ENCODE assay signal across 28 mouse cellular contexts in the genomic region with DNA sequence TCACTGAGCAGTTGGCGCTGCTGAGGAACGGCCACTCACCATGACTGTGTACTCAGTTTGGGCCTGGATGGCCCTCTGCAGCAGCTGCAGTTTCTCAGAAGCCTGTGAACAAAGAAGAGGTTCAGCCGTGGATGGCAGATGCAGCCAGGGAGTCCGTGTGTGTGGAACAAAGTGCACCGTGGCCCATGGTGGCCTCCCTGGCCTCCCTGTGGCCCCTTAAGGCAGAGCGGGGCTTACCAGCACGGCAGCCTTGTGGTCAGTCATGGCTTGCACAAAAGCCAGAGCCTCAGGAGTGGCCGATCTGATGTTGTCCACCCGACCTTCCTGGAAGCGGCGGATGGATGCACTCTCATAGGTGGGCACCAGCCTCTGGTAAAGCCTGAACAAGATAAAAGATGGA. TPM values are rescaled to one million over a fixed set of nuclear protein-coding genes. Genes with fewer than 3 reads are reported as not detected.
DNase-seq lines count a peak whose midpoint lies in the region; ATAC-seq lines count a peak whose summit lies in the region.
"Had no signal": no experiment of that assay in that cellular context is flagged by ENCODE, and none has a peak within 500 bp of the region (broad histone marks: within the 10 kb centered on the region; RNA-seq: fewer than 3 reads in every experiment).

No protein-coding gene starts in this region.

- no peak overlapping the region for H3K27ac ChIP-seq in kidney, embryonic 14.5 days (ENCODE audit: low read depth, low read length)
- H3K27ac ChIP-seq: embryonic facial prominence, embryonic 12.5 days; embryonic facial prominence, embryonic 15.5 days; gastrocnemius, adult 2 months; heart, embryonic 15.5 days; hindbrain, embryonic 14.5 days had no signal

- 0 out of 2 replicates have a peak overlapping the region, but pooled peaks have one; percentile 1 for H3K4me2 ChIP-seq in kidney, embryonic 14.5 days (replicated peaks; ENCODE audit: low read depth, low read length)
- H3K4me2 ChIP-seq: embryonic facial prominence, embryonic 12.5 days; embryonic facial prominence, embryonic 15.5 days; heart, embryonic 12.5 days; heart, embryonic 15.5 days; hindbrain, embryonic 14.5 days had no signal

- H3K9ac ChIP-seq in kidney, embryonic 14.5 days (ENCODE audit: low read depth, low read length), result no peak overlapping the region
- H3K9ac ChIP-seq: embryonic facial prominence, embryonic 12.5 days; embryonic facial prominence, embryonic 15.5 days; forebrain, postnatal 0 days; heart, embryonic 12.5 days; heart, embryonic 15.5 days; hindbrain, embryonic 14.5 days had no signal

- WGBS in kidney, embryonic 14.5 days, result 49% methylated on average over 11 of the region's 11 CpGs

- no peaks in the 10 kb centered on the region; the same call in 1 of the 2 replicates for H3K9me3 ChIP-seq in kidney, embryonic 14.5 days (ENCODE audit: control insufficient read depth, low read length)
- H3K9me3 ChIP-seq: embryonic facial prominence, embryonic 12.5 days; embryonic facial prominence, embryonic 15.5 days; heart, embryonic 15.5 days had no signal

- H3K4me1 ChIP-seq in kidney, embryonic 14.5 days (ENCODE audit: control insufficient read depth, insufficient read depth, low read length), result no peaks in the 10 kb centered on the region
- H3K4me1 ChIP-seq: embryonic facial prominence, embryonic 12.5 days; embryonic facial prominence, embryonic 15.5 days; heart, embryonic 12.5 days; heart, embryonic 15.5 days had no signal

- no peak for DNase-seq in kidney, adult 9 months
- peak; percentile 14 to 23 for DNase-seq in kidney, postnatal 4 days
- DNase-seq in kidney, adult 8-10 months, result no peak
- DNase-seq in right cerebral cortex, postnatal 10 days (ENCODE audit: low spot score in 2 of 2), result peak; percentile 20
- no peak for DNase-seq in right cerebral cortex, postnatal 25 days
- no peak for DNase-seq in layer of hippocampus, adult 9-11 months
- DNase-seq: adrenal gland, adult 2 months; adrenal gland, postnatal 14 days; B cell, adult 2 months; cerebellum, adult 11 months; cerebellum, adult 2 months; cerebellum, adult 9-11 months; cerebellum, postnatal 25 days; forebrain, postnatal 0 days; gastrocnemius, adult 2 months; gastrocnemius, postnatal 14 days; heart, adult 18-20 months; heart, postnatal 10 days; heart, postnatal 4 days had no signal

- ATAC-seq in kidney, embryonic 14.5 days (ENCODE audit: low FRiP score, low TSS enrichment), result 0 out of 2 replicates have a peak, but pooled peaks have one; percentile 49
- ATAC-seq: forebrain, embryonic 14.5 days; forebrain, postnatal 0 days had no signal

- no peaks in the 10 kb centered on the region for H3K27me3 ChIP-seq in kidney, embryonic 14.5 days (ENCODE audit: control insufficient read depth, insufficient read depth, low read length)
- H3K27me3 ChIP-seq: embryonic facial prominence, embryonic 12.5 days had no signal

- no peaks in the 10 kb centered on the region for H3K36me3 ChIP-seq in kidney, embryonic 14.5 days (ENCODE audit: control insufficient read depth, insufficient read depth, low read length)
- H3K36me3 ChIP-seq: embryonic facial prominence, embryonic 12.5 days; embryonic facial prominence, embryonic 15.5 days; heart, embryonic 12.5 days; heart, embryonic 15.5 days had no signal

- H3K4me3 ChIP-seq in kidney, embryonic 14.5 days (ENCODE audit: low read length), result no peak overlapping the region
- H3K4me3 ChIP-seq: embryonic facial prominence, embryonic 12.5 days; embryonic facial prominence, embryonic 15.5 days; gastrocnemius, adult 2 months; heart, embryonic 12.5 days; heart, embryonic 15.5 days had no signal

RNA-seq across cellular contexts. Expression of a gene that starts 30.6 kb away (rescaled TPM):
- not detected in 2 replicates for polyA plus RNA-seq in kidney, embryonic 14.5 days (2014; fragmentation: Nextera tagmentation; extraction: Ambion mirVana)
- polyA plus RNA-seq: adrenal gland, adult 2 months; embryonic facial prominence, embryonic 12.5 days; forebrain, embryonic 11.5 days; frontal cortex, adult 2 months; heart, embryonic 12.5 days; heart, embryonic 15.5 days had no signal

RNA-seq across cellular contexts. Expression of a gene that starts 45.9 kb away (rescaled TPM):
- not detected in 2 replicates for polyA plus RNA-seq in kidney, embryonic 14.5 days (2014; fragmentation: Nextera tagmentation; extraction: Ambion mirVana)

RNA-seq across cellular contexts. Expression of a gene that starts 47.0 kb away (rescaled TPM):
- 0.08 TPM in 1 of 2 replicates, not detected in the other for polyA plus RNA-seq in kidney, embryonic 14.5 days (2014; fragmentation: Nextera tagmentation; extraction: Ambion mirVana)
- polyA plus RNA-seq: adrenal gland, adult 2 months; embryonic facial prominence, embryonic 12.5 days; forebrain, embryonic 11.5 days; forebrain, embryonic 14.5 days; heart, embryonic 12.5 days; heart, embryonic 15.5 days had no signal

Comparison
In these comparisons a context has a peak if more than half of its experiments do, and no peak if none do; other contexts are left out.
1. DNase-seq: peak in kidney, postnatal 4 days (2 of 2) and right cerebral cortex, postnatal 10 days (2 of 2); none in kidney, adult 9 months (single experiment), kidney, adult 8-10 months (0 of 2), right cerebral cortex, postnatal 25 days (single experiment) and layer of hippocampus, adult 9-11 months (single experiment).